Mouse (Mus musculus): ENCODE results near the gene Klhl31. TPM values are rescaled to one million over a fixed set of nuclear protein-coding genes. Genes with fewer than 3 reads are reported as not detected.

Klhl31 gene
- polyA plus RNA-seq (2014; fragmentation: Nextera tagmentation; extraction: Ambion mirVana): 3.5 and 4.0 TPM in 2 replicates

GRCm38 (mm10) chr9:77636450-77636951 is at the start of gene Klhl31:
Gene Klhl31 (plus strand): TSS chr9:77636500.
- DNase-seq (ENCODE audit: low spot score): peak; percentile 9
- 44% methylated on average over 10 of the region's 10 CpGs for WGBS

GRCm38 (mm10) chr9:77586806-77587591 is 49.3 kb upstream of the Klhl31 start:
- H3K27ac ChIP-seq (ENCODE audit: low read depth, low read length): no peak overlapping the region
- DNase-seq (ENCODE audit: low spot score) (no peak), ATAC-seq (ENCODE audit: insufficient read depth, low FRiP score, low TSS enrichment) (no peak)
- no peaks in the 10 kb centered on the region for H3K9me3 ChIP-seq (ENCODE audit: control insufficient read depth, low read length)
- H3K4me3 ChIP-seq (ENCODE audit: low read depth, low read length): no peak overlapping the region
- H3K9ac ChIP-seq (ENCODE audit: low read length): no peak overlapping the region
- no peaks in the 10 kb centered on the region for H3K4me1 ChIP-seq (ENCODE audit: control insufficient read depth, insufficient read depth, low read length)
- no peaks in the 10 kb centered on the region for H3K27me3 ChIP-seq (ENCODE audit: control insufficient read depth, insufficient read depth, low read length)
- WGBS: 66% methylated on average over 6 of the region's 6 CpGs
- no peak overlapping the region for H3K4me2 ChIP-seq (ENCODE audit: low read depth)
- no peaks in the 10 kb centered on the region for H3K36me3 ChIP-seq (ENCODE audit: control insufficient read depth, insufficient read depth, low read length)

More at GRCm38 (mm10) chr9:77636450-77636951, at the start of gene Klhl31:
- no peak within 1 kb of the TSS for H3K4me2 ChIP-seq (ENCODE audit: low read depth)
- ATAC-seq (ENCODE audit: insufficient read depth, low FRiP score, low TSS enrichment): no peak
- no peak within 1 kb of the TSS for H3K4me3 ChIP-seq (ENCODE audit: low read depth, low read length)
- no peaks in the 10 kb centered on the region for H3K9me3 ChIP-seq (ENCODE audit: control insufficient read depth, low read length)
- no peak within 1 kb of the TSS for H3K9ac ChIP-seq (ENCODE audit: low read length)
- H3K36me3 ChIP-seq (ENCODE audit: control insufficient read depth, insufficient read depth, low read length): no peaks in the 10 kb centered on the region
- no peak within 1 kb of the TSS for H3K27ac ChIP-seq (ENCODE audit: low read depth, low read length)
- H3K4me1 ChIP-seq (ENCODE audit: control insufficient read depth, insufficient read depth, low read length): no peaks in the 10 kb centered on the region
- H3K27me3 ChIP-seq (ENCODE audit: control insufficient read depth, insufficient read depth, low read length): no peaks in the 10 kb centered on the region

GRCm38 (mm10) chr9:77587616-77588015 is 48.7 kb upstream of the Klhl31 start:
- no peaks in the 10 kb centered on the region for H3K9me3 ChIP-seq (ENCODE audit: control insufficient read depth, low read length)
- H3K9ac ChIP-seq (ENCODE audit: low read length): no peak overlapping the region
- H3K4me3 ChIP-seq (ENCODE audit: low read depth, low read length): no peak overlapping the region
- H3K27me3 ChIP-seq (ENCODE audit: control insufficient read depth, insufficient read depth, low read length): no peaks in the 10 kb centered on the region
- no peaks in the 10 kb centered on the region for H3K36me3 ChIP-seq (ENCODE audit: control insufficient read depth, insufficient read depth, low read length)
- DNase-seq (ENCODE audit: low spot score) (no peak), ATAC-seq (ENCODE audit: insufficient read depth, low FRiP score, low TSS enrichment) (no peak)
- WGBS: 86% methylated on average over 7 of the region's 7 CpGs
- H3K4me2 ChIP-seq (ENCODE audit: low read depth): no peak overlapping the region
- no peak overlapping the region for H3K27ac ChIP-seq (ENCODE audit: low read depth, low read length)
- H3K4me1 ChIP-seq (ENCODE audit: control insufficient read depth, insufficient read depth, low read length): no peaks in the 10 kb centered on the region

- 65% methylated on average over 2 of the region's 2 CpGs for WGBS
- Histone ChIP-seq H3K9me3 (ENCODE audit: control insufficient read depth, low read length) (no peaks in the 10 kb centered on the region), H3K27ac (ENCODE audit: low read depth, low read length) (no peak overlapping the region), H3K27me3 (ENCODE audit: control insufficient read depth, insufficient read depth, low read length) (no peaks in the 10 kb centered on the region), H3K4me2 (ENCODE audit: low read depth) (no peak overlapping the region), H3K9ac (ENCODE audit: low read length) (no peak overlapping the region), H3K4me1 (ENCODE audit: control insufficient read depth, insufficient read depth, low read length) (no peaks in the 10 kb centered on the region), H3K4me3 (ENCODE audit: low read depth, low read length) (no peak overlapping the region), H3K36me3 (ENCODE audit: control insufficient read depth, insufficient read depth, low read length) (no peaks in the 10 kb centered on the region)
- no peak for DNase-seq (ENCODE audit: low spot score)
- no peak for ATAC-seq (ENCODE audit: insufficient read depth, low FRiP score, low TSS enrichment)
These were observed 46.8 kb upstream of the Klhl31 start for GRCm38 (mm10) chr9:77589496-77589895.

- H3K36me3 ChIP-seq (ENCODE audit: control insufficient read depth, insufficient read depth, low read length): no peaks in the 10 kb centered on the region
- no peak overlapping the region for H3K4me3 ChIP-seq (ENCODE audit: low read depth, low read length)
- no peaks in the 10 kb centered on the region for H3K27me3 ChIP-seq (ENCODE audit: control insufficient read depth, insufficient read depth, low read length)
- no peak overlapping the region for H3K27ac ChIP-seq (ENCODE audit: low read depth, low read length)
- no peak overlapping the region for H3K4me2 ChIP-seq (ENCODE audit: low read depth)
- WGBS: 83% methylated on average over 4 of the region's 4 CpGs
- no peaks in the 10 kb centered on the region for H3K4me1 ChIP-seq (ENCODE audit: control insufficient read depth, insufficient read depth, low read length)
- no peaks in the 10 kb centered on the region for H3K9me3 ChIP-seq (ENCODE audit: control insufficient read depth, low read length)
- no peak for DNase-seq (ENCODE audit: low spot score)
- H3K9ac ChIP-seq (ENCODE audit: low read length): no peak overlapping the region
- ATAC-seq (ENCODE audit: insufficient read depth, low FRiP score, low TSS enrichment): no peak
These were observed 43.9 kb upstream of the Klhl31 start for GRCm38 (mm10) chr9:77592423-77592822.

GRCm38 (mm10) chr9:77595006-77595626 is 41.2 kb upstream of the Klhl31 start:
- 53% methylated on average over 12 of the region's 12 CpGs for WGBS
- Histone ChIP-seq H3K9me3 (ENCODE audit: control insufficient read depth, low read length) (no peaks in the 10 kb centered on the region), H3K4me1 (ENCODE audit: control insufficient read depth, insufficient read depth, low read length) (no peaks in the 10 kb centered on the region), H3K4me2 (ENCODE audit: low read depth) (no peak overlapping the region), H3K27ac (ENCODE audit: low read depth, low read length) (no peak overlapping the region), H3K9ac (ENCODE audit: low read length) (no peak overlapping the region), H3K36me3 (ENCODE audit: control insufficient read depth, insufficient read depth, low read length) (no peaks in the 10 kb centered on the region), H3K4me3 (ENCODE audit: low read depth, low read length) (no peak overlapping the region), H3K27me3 (ENCODE audit: control insufficient read depth, insufficient read depth, low read length) (no peaks in the 10 kb centered on the region)
- ATAC-seq (ENCODE audit: insufficient read depth, low FRiP score, low TSS enrichment) (no peak), DNase-seq (ENCODE audit: low spot score) (no peak)

- Histone ChIP-seq H3K9me3 (ENCODE audit: control insufficient read depth, low read length) (no peaks in the 10 kb centered on the region), H3K27me3 (ENCODE audit: control insufficient read depth, insufficient read depth, low read length) (no peaks in the 10 kb centered on the region), H3K27ac (ENCODE audit: low read depth, low read length) (no peak overlapping the region), H3K4me1 (ENCODE audit: control insufficient read depth, insufficient read depth, low read length) (no peaks in the 10 kb centered on the region), H3K4me2 (ENCODE audit: low read depth) (no peak overlapping the region), H3K4me3 (ENCODE audit: low read depth, low read length) (no peak overlapping the region), H3K36me3 (ENCODE audit: control insufficient read depth, insufficient read depth, low read length) (no peaks in the 10 kb centered on the region), H3K9ac (ENCODE audit: low read length) (no peak overlapping the region)
- DNase-seq (ENCODE audit: low spot score): peak; percentile 82
- ATAC-seq (ENCODE audit: insufficient read depth, low FRiP score, low TSS enrichment): no peak
- 38% methylated on average over 7 of the region's 7 CpGs for WGBS
These were observed 39.9 kb upstream of the Klhl31 start for GRCm38 (mm10) chr9:77596355-77596754.

- no peak overlapping the region for H3K9ac ChIP-seq (ENCODE audit: low read length)
- 69% methylated on average over 3 of the region's 3 CpGs for WGBS
- DNase-seq (ENCODE audit: low spot score): no peak
- no peaks in the 10 kb centered on the region for H3K9me3 ChIP-seq (ENCODE audit: control insufficient read depth, low read length)
- H3K27me3 ChIP-seq (ENCODE audit: control insufficient read depth, insufficient read depth, low read length): no peaks in the 10 kb centered on the region
- H3K27ac ChIP-seq (ENCODE audit: low read depth, low read length): no peak overlapping the region
- no peaks in the 10 kb centered on the region for H3K4me1 ChIP-seq (ENCODE audit: control insufficient read depth, insufficient read depth, low read length)
- ATAC-seq (ENCODE audit: insufficient read depth, low FRiP score, low TSS enrichment): no peak
- no peaks in the 10 kb centered on the region for H3K36me3 ChIP-seq (ENCODE audit: control insufficient read depth, insufficient read depth, low read length)
- H3K4me3 ChIP-seq (ENCODE audit: low read depth, low read length): no peak overlapping the region
- H3K4me2 ChIP-seq (ENCODE audit: low read depth): no peak overlapping the region
These were observed 37.7 kb upstream of the Klhl31 start for GRCm38 (mm10) chr9:77598560-77598959.

Measured in neural tube, embryonic 11.5 days (tissue).